ENCODE assay signal across 8 mouse cellular contexts in the genomic region with DNA sequence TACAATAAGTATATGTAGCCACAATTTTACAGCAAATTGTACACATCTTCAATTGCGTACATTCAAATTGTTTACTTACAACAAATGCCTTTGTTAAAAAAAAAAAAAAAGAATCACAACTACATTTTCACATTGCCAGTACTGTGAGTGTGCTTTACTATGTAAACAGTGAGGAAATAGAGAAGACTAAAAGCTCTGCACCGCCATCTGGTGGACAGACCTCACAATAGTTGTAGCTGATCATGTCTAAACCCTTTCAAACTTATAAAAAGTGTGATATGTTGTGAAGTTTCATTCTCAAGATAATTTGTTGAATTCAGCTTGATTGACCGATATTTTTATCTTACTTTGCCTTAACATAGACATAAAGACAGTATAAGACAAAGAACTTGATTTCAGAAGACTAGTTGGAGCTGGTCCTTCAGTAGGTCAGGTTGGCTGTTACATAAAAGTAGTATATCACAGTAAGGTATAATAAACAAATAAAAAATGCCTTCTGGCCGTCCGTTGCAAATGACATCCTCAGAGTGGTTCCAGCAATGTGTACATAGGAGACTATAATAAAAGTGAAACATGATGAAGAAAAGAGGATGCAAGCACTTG. TPM values are rescaled to one million over a fixed set of nuclear protein-coding genes. Genes with fewer than 3 reads are reported as not detected.
DNase-seq lines count a peak whose midpoint lies in the region; ATAC-seq lines count a peak whose summit lies in the region.

No protein-coding gene starts in this region.

- no peaks in the 10 kb centered on the region for H3K4me1 ChIP-seq in intestine, embryonic 15.5 days (replicated peaks)
- H3K4me1 ChIP-seq in midbrain, embryonic 16.5 days (ENCODE audit: control insufficient read depth, insufficient read depth, low read length), result no peaks in the 10 kb centered on the region

- WGBS in intestine, embryonic 15.5 days, result 16% methylated on average over 5 of the region's 5 CpGs
- 27% methylated on average over 5 of the region's 5 CpGs for WGBS in midbrain, embryonic 16.5 days

- ATAC-seq in erythroblast, adult 5-6 weeks (replicated peaks; ENCODE audit: low FRiP score, poor library complexity, severe bottlenecking), result 0 out of 2 replicates have a peak, but pooled peaks have one; percentile 65
- ATAC-seq in intestine, embryonic 15.5 days, result peak; percentile 77; the same call in 1 of the 2 replicates
- ATAC-seq in midbrain, embryonic 16.5 days, result peak; percentile 81; the same call in 1 of the 2 replicates

- H3K9ac ChIP-seq in intestine, embryonic 15.5 days, result no peak overlapping the region
- H3K9ac ChIP-seq in midbrain, embryonic 16.5 days (ENCODE audit: low read depth, low read length), result no peak overlapping the region

- H3K27me3 ChIP-seq in intestine, embryonic 15.5 days (replicated peaks), result no peaks in the 10 kb centered on the region
- no peaks in the 10 kb centered on the region for H3K27me3 ChIP-seq in midbrain, embryonic 16.5 days (ENCODE audit: control insufficient read depth, insufficient read depth, low read depth, low read length)

- no peak overlapping the region for H3K4me2 ChIP-seq in intestine, embryonic 15.5 days (replicated peaks)
- H3K4me2 ChIP-seq in midbrain, embryonic 16.5 days (ENCODE audit: low read length), result no peak overlapping the region

- H3K9me3 ChIP-seq in intestine, embryonic 15.5 days, result no peaks in the 10 kb centered on the region
- H3K9me3 ChIP-seq in midbrain, embryonic 16.5 days (replicated peaks; ENCODE audit: control insufficient read depth, low read length, poor library complexity, severe bottlenecking), result no peaks in the 10 kb centered on the region

- DNase-seq in kidney, adult 18-20 months, result peak; percentile 23
- no peak for DNase-seq in kidney, adult 11 months
- DNase-seq in adrenal gland, postnatal 10 days, result peak; percentile 72
- DNase-seq in left cerebral cortex, postnatal 10 days (ENCODE audit: extremely low spot score in 1 of 2, low spot score in 2 of 2), result peak; percentile 56 to 59
- no peak for DNase-seq in T-cell, adult 2 months (ENCODE audit: low spot score)

- no peaks in the 10 kb centered on the region for H3K36me3 ChIP-seq in intestine, embryonic 15.5 days
- H3K36me3 ChIP-seq in midbrain, embryonic 16.5 days (ENCODE audit: control insufficient read depth, insufficient read depth, low read length), result no peaks in the 10 kb centered on the region

- no peak overlapping the region for H3K27ac ChIP-seq in intestine, embryonic 15.5 days
- no peak overlapping the region for H3K27ac ChIP-seq in midbrain, embryonic 16.5 days (ENCODE audit: low read length)

- intact Hi-C loops in left cerebral cortex, postnatal 10 days (cut with DNase I), result loop anchor here (2.0 to 10.0 kb wide), 2 partner anchors 538 to 1066 kb away; no protein-coding TSS in a partner anchor

- no peak overlapping the region for H3K4me3 ChIP-seq in intestine, embryonic 15.5 days (replicated peaks)
- H3K4me3 ChIP-seq in midbrain, embryonic 16.5 days (ENCODE audit: low read depth, low read length), result no peak overlapping the region

RNA-seq across cellular contexts. Expression of a gene that starts 21.9 kb away (rescaled TPM):
- total RNA-seq in adrenal gland, postnatal 10 days (2021), result not detected
- total RNA-seq in erythroblast, adult 5-6 weeks (2015; ENCODE audit: low replicate concordance), result not detected in 2 replicates
- total RNA-seq in erythroblast, adult 5-6 weeks (2017; ENCODE audit: low replicate concordance), result not detected in 2 replicates
- polyA plus RNA-seq in intestine, embryonic 15.5 days (2015; fragmentation: Nextera tagmentation; extraction: Ambion mirVana), result not detected in 2 replicates
- not detected for total RNA-seq in left cerebral cortex, postnatal 10 days (2021)
- polyA plus RNA-seq in midbrain, embryonic 16.5 days (2015; fragmentation: Nextera tagmentation; extraction: Ambion mirVana), result not detected in 2 replicates

RNA-seq across cellular contexts. Expression of a gene that starts 22.2 kb away (rescaled TPM):
- not detected for total RNA-seq in adrenal gland, postnatal 10 days (2021)
- total RNA-seq in erythroblast, adult 5-6 weeks (2015; ENCODE audit: low replicate concordance), result not detected in 2 replicates
- total RNA-seq in erythroblast, adult 5-6 weeks (2017; ENCODE audit: low replicate concordance), result not detected in 2 replicates
- polyA plus RNA-seq in intestine, embryonic 15.5 days (2015; fragmentation: Nextera tagmentation; extraction: Ambion mirVana), result not detected in 2 replicates
- total RNA-seq in left cerebral cortex, postnatal 10 days (2021), result not detected
- polyA plus RNA-seq in midbrain, embryonic 16.5 days (2015; fragmentation: Nextera tagmentation; extraction: Ambion mirVana), result not detected in 2 replicates

RNA-seq across cellular contexts. Expression of a gene that starts 36.9 kb away (rescaled TPM):
- under 1 TPM in 1 of 2 experiments, not detected in 1; 0.09 TPM for total RNA-seq in adrenal gland, postnatal 10 days (2021)
- total RNA-seq in erythroblast, adult 5-6 weeks (2015; ENCODE audit: low replicate concordance), result not detected in 2 replicates
- total RNA-seq in erythroblast, adult 5-6 weeks (2017; ENCODE audit: low replicate concordance), result not detected in 2 replicates
- polyA plus RNA-seq in intestine, embryonic 15.5 days (2015; fragmentation: Nextera tagmentation; extraction: Ambion mirVana), result not detected in 2 replicates
- not detected for total RNA-seq in left cerebral cortex, postnatal 10 days (2021)
- not detected in 2 replicates for polyA plus RNA-seq in midbrain, embryonic 16.5 days (2015; fragmentation: Nextera tagmentation; extraction: Ambion mirVana)

Comparison
In these comparisons a context has a peak if more than half of its experiments do, and no peak if none do; other contexts are left out.
1. DNase-seq: peak in kidney, adult 18-20 months (single experiment), adrenal gland, postnatal 10 days (single experiment) and left cerebral cortex, postnatal 10 days (2 of 2); none in kidney, adult 11 months (single experiment) and T-cell, adult 2 months (single experiment).
2. Peak in every context shown above with its lines, with median percentiles within 50 percentile points of each other: ATAC-seq.